Mouse (Mus musculus) ES-Bruce4 (cell line): Measurements from ENCODE around the gene Zfp157. TPM values are rescaled to one million over a fixed set of nuclear protein-coding genes. Genes with fewer than 3 reads are reported as not detected.
"Not testable (repeated sequence)": the region's sequence is repeated elsewhere in the genome, so short reads cannot be mapped to it uniquely, and the experiment has no call there.

Experiments used
- H3K27ac ChIP-seq: 2 replicates; pipeline ENCODE4 v1.5.1; 2012; ENCODE audit warnings: low read length, inconsistent platforms; ENCODE audit not compliant: insufficient read depth
- H3K27me3 ChIP-seq: 2 replicates; pipeline ENCODE4 v1.6.1; 2012; ENCODE audit warnings: mild to moderate bottlenecking, low read length, inconsistent platforms; ENCODE audit not compliant: control insufficient read depth, poor library complexity, insufficient read depth, severe bottlenecking
- H3K36me3 ChIP-seq: 2 replicates; pipeline ENCODE4 v1.6.1; 2012; ENCODE audit warnings: inconsistent platforms, mild to moderate bottlenecking, low read length, moderate library complexity; ENCODE audit not compliant: control insufficient read depth, poor library complexity, insufficient read depth, severe bottlenecking
- H3K4me1 ChIP-seq: one replicate; pipeline ENCODE4 v1.8.1; 2011; ENCODE audit warnings: low read length; ENCODE audit not compliant: control insufficient read depth, insufficient read depth
- H3K4me3 ChIP-seq: 2 replicates; pipeline ENCODE4 v1.5.1; 2011; ENCODE audit warnings: low read depth, mild to moderate bottlenecking, low read length
- H3K9ac ChIP-seq: 2 replicates; pipeline ENCODE4 v1.6.1; 2012; ENCODE audit warnings: low read depth, mild to moderate bottlenecking, inconsistent platforms; ENCODE audit not compliant: poor library complexity, severe bottlenecking
- H3K9me3 ChIP-seq: replicated peaks from 2 replicates; pipeline ENCODE4 v1.6.1; 2012; ENCODE audit warnings: mild to moderate bottlenecking, low read length, inconsistent platforms; ENCODE audit not compliant: control insufficient read depth, poor library complexity, insufficient read depth, severe bottlenecking
- CTCF ChIP-seq: IDR thresholded peaks from one replicate; pipeline ENCODE4 v1.8.1; 2011; ENCODE audit warnings: low read depth, low read length
- EP300 ChIP-seq: IDR thresholded peaks from 2 replicates; pipeline ENCODE4 v1.6.1; 2011; ENCODE audit warnings: low read depth, low read length; ENCODE audit not compliant: insufficient read depth
- POLR2A ChIP-seq: IDR thresholded peaks from one replicate; pipeline ENCODE4 v1.8.1; 2011; ENCODE audit warnings: low read length; ENCODE audit not compliant: insufficient read depth
- polyA plus RNA-seq: library from polyadenylated mRNA; stranded (reverse); fragments of >200 nt; gene quantifications from 2 replicates; pipeline ENCODE4 v1.2.4, GENCODE M21; 2011; ENCODE audit warnings: low read depth; ENCODE audit not compliant: missing spikeins, insufficient read depth, insufficient read length

Zfp157 gene
- 20.3 and 21.7 TPM in 2 replicates for polyA plus RNA-seq

GRCm38 (mm10) chr5:138441286-138442194, at the start of gene Zfp157:
TSS of gene Zfp157 (plus strand) at chr5:138441468.
- TF ChIP-seq POLR2A = peak; percentile 17
- TF ChIP-seq CTCF = no peak
- no peak for TF ChIP-seq EP300
- H3K27ac ChIP-seq = no peak within 1 kb of the TSS
- peak within 1 kb of the TSS; percentile 66 for H3K4me3 ChIP-seq
- H3K9me3 ChIP-seq = no peaks in the 10 kb centered on the region
- peaks cover 13% of the 10 kb centered on the region for H3K36me3 ChIP-seq
- peak within 1 kb of the TSS; percentile 79 for H3K9ac ChIP-seq
- no peaks in the 10 kb centered on the region for H3K27me3 ChIP-seq
- peaks cover 2% of the 10 kb centered on the region for H3K4me1 ChIP-seq

DNA sequence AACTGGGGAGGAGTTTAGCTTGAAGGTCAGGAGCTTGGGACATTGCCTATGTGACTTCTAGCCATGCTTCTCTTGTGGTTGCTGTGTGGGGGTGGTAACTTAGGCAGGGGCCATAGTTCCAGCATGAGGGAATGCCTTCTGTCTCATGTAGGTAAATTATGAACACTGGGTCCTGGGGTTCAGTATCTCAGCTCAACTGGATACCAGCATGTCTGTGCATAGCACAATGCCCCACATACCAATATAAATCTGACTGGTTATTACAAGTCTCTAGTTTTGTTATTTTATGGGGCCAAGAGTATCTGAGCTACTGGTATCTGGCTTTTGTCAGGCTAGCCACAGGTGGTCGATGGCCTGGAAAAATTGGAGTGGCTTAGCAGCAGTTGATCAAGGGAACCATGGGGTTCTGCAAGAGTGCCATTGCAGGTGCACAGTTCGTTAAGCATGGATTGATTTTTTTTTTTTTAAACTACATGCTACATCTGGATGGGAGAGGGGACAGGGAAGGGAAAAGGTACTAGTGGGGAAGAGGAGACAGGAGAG, 43.4 kb upstream of the Zfp157 start:
- Histone ChIP-seq H3K27ac (no peak overlapping the region), H3K4me1 (no peaks in the 10 kb centered on the region), H3K4me3 (no peak overlapping the region), H3K27me3 (no peaks in the 10 kb centered on the region), H3K36me3 (no peaks in the 10 kb centered on the region), H3K9ac (no peak overlapping the region), H3K9me3 (no peaks in the 10 kb centered on the region)
- no peak for TF ChIP-seq POLR2A
- no peak for TF ChIP-seq CTCF
- no peak for TF ChIP-seq EP300

DNA sequence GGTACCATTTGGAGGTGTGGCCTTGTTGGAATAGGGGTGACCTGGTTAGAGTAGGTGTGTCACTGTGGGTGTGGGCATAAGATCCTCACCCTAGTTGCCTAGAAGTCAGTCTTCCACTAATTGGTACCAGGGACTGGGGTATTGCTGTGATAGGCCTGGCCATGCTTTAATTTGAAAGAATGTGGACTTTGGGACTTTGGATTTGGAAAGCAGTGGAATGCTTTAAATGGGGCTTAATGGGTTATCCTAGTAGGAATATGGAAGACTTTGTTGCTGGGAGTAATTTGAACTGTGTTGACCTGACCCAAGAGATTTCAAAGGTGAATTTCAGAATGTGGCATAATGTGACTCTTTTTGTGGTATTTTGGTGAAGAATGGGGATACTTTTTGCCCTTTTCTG, 40.8 kb upstream of the Zfp157 start:
- H3K27ac ChIP-seq, H3K27me3 ChIP-seq, H3K4me3 ChIP-seq, H3K9ac ChIP-seq, H3K36me3 ChIP-seq, H3K9me3 ChIP-seq, H3K4me1 ChIP-seq: not testable (repeated sequence)

GRCm38 (mm10) chr5:138458371-138458770, 17.1 kb downstream of the Zfp157 start:
- H3K27me3 ChIP-seq = no peaks in the 10 kb centered on the region
- H3K4me1 ChIP-seq = no peaks in the 10 kb centered on the region
- no peak overlapping the region for H3K9ac ChIP-seq
- peaks cover 33% of the 10 kb centered on the region for H3K36me3 ChIP-seq
- H3K27ac ChIP-seq = no peak overlapping the region
- H3K4me3 ChIP-seq = no peak overlapping the region
- peaks cover 13% of the 10 kb centered on the region for H3K9me3 ChIP-seq
- TF ChIP-seq POLR2A (no peak), CTCF (no peak), EP300 (no peak)

GRCm38 (mm10) chr5:138459107-138459506, 17.8 kb downstream of the Zfp157 start:
- no peak for TF ChIP-seq CTCF
- no peak for TF ChIP-seq EP300
- TF ChIP-seq POLR2A = no peak
- no peak overlapping the region for H3K9ac ChIP-seq
- no peak overlapping the region for H3K27ac ChIP-seq
- H3K27me3 ChIP-seq = no peaks in the 10 kb centered on the region
- H3K9me3 ChIP-seq = peaks cover 13% of the 10 kb centered on the region
- H3K4me1 ChIP-seq = no peaks in the 10 kb centered on the region
- peaks cover 33% of the 10 kb centered on the region for H3K36me3 ChIP-seq
- no peak overlapping the region for H3K4me3 ChIP-seq

DNA sequence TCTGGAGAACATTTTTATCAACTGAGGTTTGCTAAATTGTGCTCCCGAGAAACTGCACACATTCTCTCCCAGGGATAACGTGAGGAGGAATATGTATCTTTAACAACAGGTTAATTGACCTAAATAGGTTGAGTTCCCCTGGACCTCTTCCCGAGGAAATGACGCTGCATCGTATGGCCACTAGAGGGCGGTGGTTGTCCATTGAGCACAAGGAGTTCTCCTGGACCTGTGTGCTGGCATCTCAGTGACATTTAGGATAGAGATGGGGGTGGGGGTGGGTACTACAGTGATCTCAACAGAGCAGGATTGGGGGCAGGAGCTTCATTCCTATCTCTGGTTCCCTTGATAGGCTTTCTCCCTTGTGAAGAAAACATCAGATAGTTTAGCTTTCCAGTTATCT, 32.3 kb downstream of the Zfp157 start:
- Histone ChIP-seq H3K36me3 (no peaks in the 10 kb centered on the region), H3K27ac (no peak overlapping the region), H3K9ac (no peak overlapping the region), H3K4me1 (no peaks in the 10 kb centered on the region), H3K4me3 (no peak overlapping the region), H3K9me3 (peaks cover 3% of the 10 kb centered on the region; the same call in 1 of the 2 replicates), H3K27me3 (no peaks in the 10 kb centered on the region)
- TF ChIP-seq CTCF = peak; percentile 95
- TF ChIP-seq EP300 = no peak

GRCm38 (mm10) chr5:138504548-138504947, 63.3 kb downstream of the Zfp157 start:
- not testable (repeated sequence) for H3K36me3 ChIP-seq, H3K4me3 ChIP-seq, H3K27ac ChIP-seq, H3K27me3 ChIP-seq, H3K9ac ChIP-seq, H3K9me3 ChIP-seq, H3K4me1 ChIP-seq
